Mouse (Mus musculus) telencephalon, adult 2 months (tissue): ENCODE measurements around the gene Rasgef1b.

ENCODE experiments used
- DNase-seq: peaks from one replicate; pipeline ENCODE4 v3.0.0-alpha.2; 2011; ENCODE audit warnings: low read depth, low spot score

The Rasgef1b gene

DNA sequence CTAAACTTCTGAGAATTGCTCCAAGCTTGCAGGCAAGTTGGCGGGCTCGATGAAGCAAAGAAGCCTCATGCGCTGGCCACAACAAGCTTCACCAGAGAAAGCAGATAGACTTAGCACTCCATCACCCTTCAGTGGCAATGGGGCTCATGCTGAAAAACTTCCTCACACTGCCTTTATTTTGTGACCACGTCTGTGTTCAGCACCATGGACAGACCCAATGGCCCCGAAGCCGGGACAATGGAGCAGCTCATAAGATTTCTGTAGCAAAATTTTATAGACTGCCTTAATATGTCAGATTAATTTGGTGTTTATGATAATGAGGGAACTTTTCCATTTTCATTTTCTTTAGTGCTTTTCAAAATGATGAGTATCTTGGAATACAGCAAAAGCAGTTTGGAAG is 21.6 kb downstream of the Rasgef1b start:
- no peak for DNase-seq

DNA sequence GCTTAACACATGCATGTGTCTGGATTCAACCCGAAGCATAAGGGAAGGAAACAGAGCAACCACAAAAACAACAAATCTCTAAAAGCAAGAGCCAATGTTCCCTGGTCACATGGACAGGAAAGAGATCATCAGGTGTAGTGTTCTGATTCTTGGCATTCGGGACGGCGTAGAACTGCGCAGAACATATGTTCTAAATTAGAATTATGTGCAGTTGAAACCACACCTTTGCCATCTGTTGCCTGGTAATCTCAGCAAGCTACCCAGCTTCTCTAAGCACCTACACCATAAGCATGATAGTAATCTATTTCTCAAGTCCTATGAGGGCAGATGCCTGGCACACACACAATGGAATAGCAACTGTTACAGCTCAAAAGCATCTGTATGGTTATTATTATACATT is 27.1 kb downstream of the Rasgef1b start:
- no peak for DNase-seq

DNA sequence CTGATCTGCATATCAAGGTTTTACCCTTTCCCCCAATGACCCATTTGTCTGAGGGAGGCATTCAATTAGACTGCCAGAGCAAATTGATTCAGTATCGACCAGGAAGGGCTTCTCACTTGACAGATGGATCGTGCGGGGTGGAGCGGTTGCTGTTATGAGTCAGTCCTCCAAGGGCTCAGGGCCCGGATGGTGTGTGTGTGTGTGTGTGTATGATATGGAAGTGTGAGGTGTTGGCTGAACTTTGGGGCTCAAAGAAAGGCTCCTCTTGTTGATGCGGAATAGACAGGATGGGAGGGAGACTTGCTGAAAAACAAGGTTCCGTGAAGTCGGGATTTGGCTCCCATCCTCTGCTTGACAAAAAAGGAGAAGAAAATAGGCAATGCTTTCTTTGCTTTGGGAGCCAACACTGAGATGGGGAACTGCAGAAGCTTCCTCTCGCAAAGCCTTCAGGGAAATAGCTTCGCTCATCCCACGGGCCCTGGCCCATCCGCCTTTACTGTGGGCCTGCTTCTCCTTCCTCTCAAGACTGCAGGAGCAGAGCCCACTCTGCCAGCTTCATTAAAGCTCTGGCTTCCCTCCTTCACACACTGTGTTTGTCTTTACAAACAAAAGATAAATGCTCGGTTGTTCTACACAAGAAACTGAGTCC is 34.0 kb downstream of the Rasgef1b start:
- DNase-seq, result no peak

DNA sequence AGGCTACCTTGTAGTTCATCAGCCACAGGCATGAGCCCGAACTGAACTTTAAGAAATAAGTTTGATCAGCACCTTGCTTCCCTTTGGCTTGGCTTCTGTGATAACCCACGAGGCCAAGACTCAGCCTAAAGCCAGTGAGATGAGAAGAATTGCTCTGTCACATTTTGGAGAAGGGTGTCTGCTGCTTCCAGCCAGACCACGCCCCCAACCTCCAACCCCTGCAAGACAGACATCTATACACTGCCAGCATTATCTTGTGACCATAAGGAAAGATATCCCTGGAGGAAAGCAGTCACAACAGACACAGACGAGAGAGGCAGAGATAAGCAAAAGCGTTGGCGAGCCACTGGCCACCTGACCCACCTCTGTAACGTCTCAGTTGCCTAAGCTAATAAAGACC is 39.0 kb downstream of the Rasgef1b start:
- no peak for DNase-seq

DNA sequence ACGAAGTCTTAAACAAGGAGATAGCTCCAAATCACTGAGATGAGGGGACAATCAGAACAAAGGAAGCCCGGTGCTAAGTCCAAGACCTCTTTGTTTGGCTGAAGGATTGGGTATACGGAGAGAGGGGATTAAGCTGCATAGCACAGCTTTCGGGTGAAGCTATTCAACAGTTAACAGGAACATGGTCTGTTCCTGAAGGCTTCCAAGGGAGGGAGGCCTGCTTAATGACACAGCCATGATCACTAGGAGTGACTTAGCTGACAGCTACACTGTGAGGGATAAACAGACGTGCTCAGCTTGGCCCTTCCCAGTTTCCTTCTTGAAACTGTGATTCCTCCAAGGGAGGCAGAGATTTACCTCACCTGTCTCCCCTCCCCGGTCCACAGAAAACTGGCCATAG is 41.0 kb downstream of the Rasgef1b start:
- no peak for DNase-seq

DNA sequence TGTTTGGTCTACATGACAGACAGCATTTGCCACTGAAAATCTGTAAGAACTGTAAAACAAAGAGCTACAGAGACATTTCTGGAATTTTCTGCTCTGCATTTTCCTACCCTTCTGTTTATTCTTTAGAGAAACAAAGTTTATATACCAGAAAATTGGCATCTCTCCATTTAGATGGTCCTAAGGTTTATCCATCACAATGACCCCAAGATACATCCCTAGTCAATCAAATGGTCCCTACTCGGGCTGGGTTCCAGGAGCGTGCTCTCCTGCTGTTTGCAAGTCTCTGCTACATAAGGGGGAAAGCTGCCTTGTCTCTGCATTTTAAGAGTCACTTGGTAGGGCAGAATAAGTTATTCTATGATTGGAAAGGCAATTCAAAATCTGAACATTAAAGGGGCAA is 44.8 kb downstream of the Rasgef1b start:
- no peak for DNase-seq

DNA sequence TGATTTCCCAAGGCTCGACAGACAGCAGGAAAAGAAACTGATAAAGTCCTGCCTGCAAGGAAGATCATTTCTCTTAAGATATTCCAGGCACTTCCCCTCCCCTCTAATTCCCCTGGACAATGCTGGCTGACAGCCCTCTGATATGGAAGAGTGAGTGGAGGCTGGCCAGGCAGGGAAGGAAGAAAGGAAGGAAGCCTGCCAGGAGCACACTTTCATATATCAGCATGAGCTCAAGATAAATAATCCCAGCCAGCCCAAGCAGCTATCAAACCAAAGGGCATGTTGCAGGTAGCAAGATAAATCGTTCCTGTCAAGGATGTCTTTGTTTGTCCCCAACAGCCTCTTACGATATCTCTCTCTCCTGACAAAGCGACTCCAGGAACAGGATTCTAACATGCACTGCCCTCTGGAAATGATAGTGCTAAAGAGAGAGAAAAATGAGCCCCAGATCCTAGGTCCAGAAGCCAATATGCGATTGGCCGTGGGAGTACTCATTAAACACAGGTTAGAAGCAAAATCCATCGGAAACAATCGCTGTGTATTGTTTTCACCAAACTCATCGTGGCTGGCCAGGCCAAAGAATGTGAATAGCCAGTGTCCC is 58.8 kb downstream of the Rasgef1b start:
- no peak for DNase-seq

DNA sequence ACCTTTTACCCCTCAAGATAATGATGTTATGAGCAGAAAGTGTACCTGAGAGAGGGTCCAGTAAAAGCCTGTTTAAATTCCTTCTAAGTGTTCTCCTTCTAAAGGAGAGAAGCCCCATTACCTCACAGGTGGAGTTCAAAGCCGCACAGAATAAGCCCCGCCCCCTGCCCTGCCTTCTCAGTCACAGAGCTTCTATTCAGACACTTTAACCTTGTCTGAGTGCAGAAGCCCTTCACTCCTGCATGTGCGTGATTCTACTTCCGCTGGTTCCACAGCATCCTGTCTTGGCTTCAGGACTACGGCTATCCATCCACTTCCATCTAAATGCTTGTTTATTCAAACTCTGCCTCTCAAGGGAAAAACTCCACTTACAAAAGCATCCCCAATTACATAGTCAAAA is 72.8 kb downstream of the Rasgef1b start:
- DNase-seq, result no peak

DNA sequence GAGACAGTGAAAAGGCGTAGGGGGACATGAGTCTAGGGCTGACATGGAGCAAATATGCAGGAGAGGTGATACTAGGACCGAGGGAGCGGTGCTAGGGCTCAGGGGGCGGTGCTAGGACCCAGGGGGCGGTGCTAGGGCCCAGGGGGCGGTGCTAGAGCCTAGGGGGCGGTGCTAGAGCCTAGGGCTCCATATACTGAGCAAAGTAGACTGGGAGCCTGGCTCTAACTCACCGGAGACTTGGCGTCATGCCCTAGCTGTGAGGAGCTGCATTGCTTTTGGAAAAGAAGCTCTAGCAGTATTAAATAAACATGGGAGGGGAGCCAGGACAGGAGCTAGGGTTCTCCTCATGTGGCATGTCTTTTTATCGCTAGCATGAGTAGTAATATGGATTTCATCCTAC is 75.9 kb downstream of the Rasgef1b start:
- DNase-seq, result no peak

DNA sequence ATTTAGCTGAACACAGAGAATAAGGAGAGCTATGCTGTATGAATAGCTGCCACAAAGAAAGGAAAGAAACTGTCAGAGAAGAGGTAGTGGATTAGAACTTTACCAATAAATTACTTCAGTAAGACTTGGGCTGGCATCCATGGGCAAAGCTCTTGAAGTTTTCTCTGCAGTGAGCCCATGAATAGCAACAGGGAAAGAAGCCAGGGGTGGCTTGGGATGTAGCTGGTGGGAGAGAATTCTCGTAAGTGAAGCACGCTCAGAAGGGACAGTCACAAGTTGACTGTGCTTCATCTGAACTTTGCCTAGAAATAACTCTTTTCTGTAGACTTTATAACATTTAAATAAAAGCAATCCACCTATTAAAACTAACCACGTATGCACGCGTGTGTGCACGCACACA is 87.5 kb downstream of the Rasgef1b start:
- DNase-seq, result no peak

DNA sequence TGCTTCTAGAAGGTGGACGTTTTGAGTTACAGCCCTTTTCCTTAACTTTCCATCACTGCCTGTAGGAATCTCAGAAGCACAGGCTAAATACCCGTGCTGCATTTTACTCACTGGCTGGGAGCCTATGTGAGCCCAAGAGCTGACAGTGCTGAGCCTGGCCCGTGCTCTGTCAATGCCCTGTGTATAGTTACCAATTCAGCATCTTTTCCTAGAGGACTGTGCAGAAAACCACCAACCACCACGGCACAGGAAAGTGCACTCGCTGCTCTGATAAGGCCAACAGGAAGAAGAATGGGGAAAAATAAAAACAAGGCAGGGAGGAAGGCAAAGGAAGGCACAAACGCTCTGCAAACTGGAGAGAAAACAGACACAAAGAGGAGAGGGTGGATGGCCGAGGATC is 92.3 kb downstream of the Rasgef1b start:
- DNase-seq, result no peak

DNA sequence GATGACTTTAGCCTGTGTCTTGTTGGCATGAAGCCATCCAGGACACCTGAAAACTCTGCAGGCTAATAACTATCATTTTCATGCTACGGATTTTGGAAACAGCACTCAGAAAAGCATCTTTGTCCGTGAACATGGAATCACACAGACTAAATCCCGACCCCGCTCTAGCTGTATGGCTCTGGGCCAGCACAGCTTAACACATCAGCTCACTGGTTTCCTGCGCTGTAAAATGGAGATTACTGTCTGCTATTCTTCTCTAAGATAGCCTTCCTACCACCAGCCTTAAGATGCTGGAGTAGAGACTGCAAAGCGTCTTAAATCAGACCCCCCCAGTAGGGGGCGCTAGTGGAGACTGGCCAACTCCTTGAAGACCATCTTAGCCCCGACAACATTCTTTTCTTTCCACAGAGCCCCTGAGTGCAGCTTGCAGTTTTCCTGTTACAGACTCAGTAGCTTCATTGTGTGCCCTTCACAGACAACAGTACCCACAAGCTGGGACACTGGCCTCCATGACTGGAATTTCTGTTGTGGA is 94.8 kb downstream of the Rasgef1b start:
- DNase-seq, result no peak

DNA sequence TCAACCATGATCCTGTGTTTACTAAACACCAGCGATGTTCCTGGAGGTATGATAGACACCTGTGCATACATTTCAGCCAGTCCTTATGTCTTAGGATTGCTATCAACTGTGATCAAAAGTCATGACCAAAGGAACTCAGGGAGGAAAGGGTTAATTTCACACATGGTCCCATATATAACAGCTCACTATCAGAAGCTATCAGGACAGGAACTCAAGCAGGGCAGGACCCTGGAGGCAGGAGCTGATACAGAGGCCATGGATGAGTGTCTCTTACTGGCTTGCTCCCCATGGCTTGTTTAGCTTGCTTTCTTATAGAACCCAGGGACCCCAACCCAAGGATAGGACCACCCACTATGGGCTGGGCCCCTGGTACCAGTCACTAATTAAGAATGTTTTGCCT is 95.3 kb downstream of the Rasgef1b start:
- DNase-seq, result no peak

DNA sequence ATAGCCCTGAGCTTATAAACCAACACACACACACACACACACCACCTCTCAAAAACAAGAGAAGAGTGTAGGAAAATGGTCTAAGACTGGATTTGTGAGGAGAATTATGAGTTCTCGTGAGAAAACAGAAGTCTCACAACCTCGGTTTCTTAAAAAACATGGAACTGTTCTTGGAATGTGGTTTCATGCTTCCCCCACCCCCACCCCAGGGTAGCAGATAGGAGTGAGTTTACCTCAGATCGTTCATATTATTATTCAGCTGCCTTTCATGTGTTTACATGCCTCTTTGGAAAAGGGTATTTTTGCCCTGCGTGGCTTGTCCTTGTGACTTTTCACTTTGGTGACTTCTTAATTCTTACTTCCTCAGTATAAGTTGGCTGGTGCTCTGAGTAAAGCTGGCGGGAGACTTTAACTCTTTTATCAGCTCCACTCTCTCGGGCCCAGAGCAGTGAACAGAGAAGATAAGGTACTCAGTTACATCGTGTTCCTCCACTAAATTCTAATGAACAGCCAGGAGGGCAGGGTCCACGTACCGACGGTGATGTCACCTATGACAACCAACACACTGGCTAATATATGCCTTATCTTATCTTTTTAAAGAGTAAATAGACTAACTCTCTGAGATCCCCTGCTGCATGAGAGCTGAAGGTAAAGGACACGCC is 96.1 kb downstream of the Rasgef1b start:
- no peak for DNase-seq

DNA sequence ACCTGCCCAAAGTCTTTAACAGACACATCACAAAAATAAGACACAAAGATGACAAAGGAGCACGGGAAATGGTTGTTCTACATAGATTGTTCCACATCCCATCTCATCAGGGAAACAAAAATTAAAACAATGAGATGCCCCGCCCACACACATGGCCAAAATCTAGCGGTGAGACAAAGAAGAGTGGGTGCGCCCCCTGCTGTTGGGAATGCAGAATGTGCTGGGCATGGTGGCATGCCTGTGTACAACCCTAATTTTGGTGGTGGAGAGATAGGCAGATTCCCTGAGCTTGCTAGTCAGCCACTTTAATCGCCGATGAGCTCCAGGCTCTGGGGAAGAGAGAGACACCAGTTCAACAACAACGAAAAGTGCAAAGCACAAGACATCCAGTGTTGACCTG is 98.8 kb downstream of the Rasgef1b start:
- DNase-seq, result no peak

DNA sequence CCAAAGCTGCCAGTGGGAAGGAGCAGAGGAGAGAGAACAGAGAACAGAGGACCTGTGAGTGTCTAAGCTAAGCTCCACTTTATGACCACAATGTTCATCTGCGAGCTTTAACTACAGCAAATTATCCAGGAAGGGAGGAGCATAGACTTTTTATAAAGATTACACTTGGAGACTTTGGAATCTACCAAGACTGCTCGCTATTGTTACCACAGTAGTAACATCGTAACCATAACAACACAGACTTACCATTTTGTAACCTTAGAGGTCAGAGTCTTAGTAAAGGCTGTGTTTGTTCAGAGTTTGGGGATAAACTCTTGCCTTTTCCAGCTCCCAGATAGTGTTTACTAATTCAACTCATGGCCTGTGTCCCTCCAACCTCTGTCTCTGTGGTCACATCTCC is 103.3 kb downstream of the Rasgef1b start:
- DNase-seq, result no peak

DNA sequence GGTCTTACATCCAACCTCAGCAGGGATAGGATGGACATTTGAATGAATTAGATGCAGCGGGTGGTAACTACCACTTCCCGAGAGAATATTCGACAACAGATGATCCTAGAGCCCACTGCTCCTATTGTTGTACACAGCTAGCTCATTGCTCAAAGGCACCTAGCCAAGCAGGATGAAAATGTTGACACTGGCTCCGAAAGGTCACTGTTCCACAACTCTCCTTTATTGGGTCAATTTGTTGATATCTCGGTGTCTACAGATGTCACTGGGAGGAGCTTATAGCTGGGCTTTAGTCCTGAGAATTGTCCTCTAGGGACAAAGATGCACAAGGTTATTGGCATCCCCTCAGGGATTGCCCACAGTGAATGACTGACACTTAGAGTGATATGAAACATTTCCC is 108.1 kb downstream of the Rasgef1b start:
- no peak for DNase-seq

DNA sequence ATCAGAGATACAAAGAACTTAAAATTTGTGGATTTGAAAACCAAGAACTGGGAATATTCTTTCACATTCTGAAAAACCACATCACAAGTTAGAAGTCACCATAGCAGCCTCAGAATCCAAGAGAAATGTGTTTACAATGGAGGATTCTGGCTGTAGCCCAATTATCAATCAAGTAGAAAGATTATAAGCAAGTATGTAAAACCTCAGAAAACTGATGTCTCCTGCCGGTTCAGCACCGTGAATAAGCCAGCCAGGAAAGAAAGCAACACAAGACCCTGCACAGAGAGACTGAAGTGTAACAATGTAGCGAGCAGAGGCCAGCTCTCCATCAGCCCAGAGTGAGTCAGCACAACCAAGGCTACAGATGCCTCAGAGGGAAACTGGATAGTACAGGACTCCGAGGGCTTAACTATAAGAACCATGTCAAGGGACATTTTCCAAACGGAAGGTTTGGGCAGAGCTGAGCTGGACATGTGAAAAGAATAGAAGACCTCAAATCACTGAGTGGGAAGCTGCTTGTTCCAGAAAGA is 111.5 kb downstream of the Rasgef1b start:
- DNase-seq, result no peak

DNA sequence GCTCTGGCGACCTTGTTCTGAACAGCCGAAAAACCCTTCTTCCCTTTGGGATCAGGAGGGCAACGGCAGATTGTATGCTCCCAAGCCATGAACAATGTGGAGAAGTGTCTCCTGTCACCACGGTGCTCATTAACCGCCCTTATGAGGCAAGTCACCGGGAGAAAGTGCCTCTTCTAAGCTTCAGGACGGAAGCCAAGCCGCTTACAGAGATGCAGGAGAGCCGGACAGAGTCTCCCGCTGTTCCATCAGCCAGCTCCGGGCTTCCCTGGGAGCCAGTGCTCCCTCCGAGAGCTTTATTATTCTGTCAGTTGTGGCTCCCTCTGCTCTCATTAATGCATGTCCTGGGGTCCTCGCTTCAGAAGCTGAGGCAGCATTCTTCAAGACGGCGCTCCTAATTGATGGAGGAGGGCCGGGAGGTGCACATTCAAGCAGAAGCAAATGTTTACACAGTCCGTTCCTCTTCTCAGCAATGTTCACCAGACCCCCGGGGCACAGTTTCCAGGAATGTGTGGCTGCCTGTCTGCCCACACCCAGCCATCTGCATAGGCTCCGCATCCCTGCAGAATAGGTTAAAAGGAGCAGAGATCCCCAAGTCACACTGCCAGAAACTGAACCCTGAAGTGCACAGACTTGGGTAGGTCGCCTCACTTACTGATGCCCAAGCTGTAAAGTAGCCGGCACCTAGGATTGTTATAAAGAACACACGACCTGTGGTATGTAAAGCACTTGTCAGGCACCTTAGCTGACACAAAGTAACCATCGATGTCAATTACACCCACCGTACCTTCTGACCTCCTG is 115.3 kb downstream of the Rasgef1b start:
- DNase-seq, result no peak

DNA sequence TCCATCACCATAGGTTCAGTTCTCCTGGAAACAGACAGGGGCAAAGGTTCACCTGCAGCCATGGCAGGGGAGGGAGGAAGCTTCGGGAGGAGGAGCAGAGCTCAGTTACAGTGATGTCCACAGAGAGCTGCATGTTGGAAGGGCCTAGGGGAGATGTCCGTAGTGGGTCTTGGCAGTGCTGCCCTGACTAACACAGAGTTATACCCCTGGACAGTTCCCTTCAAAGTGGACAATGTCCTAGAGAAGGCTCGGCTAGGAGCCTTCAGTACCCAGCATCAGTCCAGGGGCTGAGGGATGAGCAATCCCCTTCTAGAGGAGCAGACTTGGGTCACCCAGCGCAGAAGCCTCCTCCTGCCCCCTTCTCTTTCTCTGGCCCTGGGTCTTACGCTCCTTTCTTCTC is 121.3 kb downstream of the Rasgef1b start:
- no peak for DNase-seq

DNA sequence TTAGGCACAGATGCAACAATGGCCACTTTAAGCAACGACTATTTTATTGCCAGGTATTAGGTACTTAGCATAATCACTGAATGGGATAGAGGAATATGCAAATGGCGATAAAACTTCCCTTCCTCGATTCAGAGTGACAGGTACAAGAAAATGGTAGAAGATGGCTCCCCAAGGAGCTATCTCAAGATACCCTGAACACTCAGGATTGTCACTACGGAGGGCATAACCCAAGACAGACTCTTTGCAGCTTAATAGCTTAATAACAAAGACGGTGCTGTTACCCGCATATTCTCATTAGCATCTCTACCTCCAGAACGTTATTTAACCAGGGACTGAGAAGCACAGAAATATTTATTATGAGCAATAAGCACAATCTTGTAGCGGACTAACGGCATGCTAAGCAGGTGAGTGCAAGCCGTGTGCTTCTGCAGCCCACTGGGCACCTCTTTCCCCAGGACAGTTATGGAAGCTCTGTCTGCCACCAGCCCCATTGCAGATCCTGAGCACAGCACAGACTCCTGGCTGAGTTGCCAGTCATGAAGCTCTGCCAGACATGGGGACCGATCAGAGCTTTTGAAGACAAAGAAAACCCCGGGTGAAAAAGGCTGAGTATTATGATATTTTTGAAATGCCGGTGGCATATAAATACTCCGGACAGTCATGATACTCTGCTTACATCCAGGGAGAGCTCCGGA is 122.6 kb downstream of the Rasgef1b start:
- no peak for DNase-seq
